Mouse (Mus musculus) frontal cortex, postnatal 10 days (tissue): ENCODE data around the gene Pim1.

Experiments used
- DNase-seq, 2 experiments: peaks; one replicate each; pipeline ENCODE4 v3.0.0; 2022; ENCODE audit warnings: low spot score in 2 of 2, mixed read lengths in 1 of 2

Pim1 gene

GRCm38 (mm10) chr17:29465405-29466010, 25.0 kb upstream of the Pim1 start:
- no peak for DNase-seq

GRCm38 (mm10) chr17:29467030-29467429, 23.5 kb upstream of the Pim1 start:
- no peak for DNase-seq

GRCm38 (mm10) chr17:29473466-29473865, 17.1 kb upstream of the Pim1 start:
- no peak for DNase-seq

- no peak for DNase-seq
Measured at GRCm38 (mm10) chr17:29474036-29474435, 16.5 kb upstream of the Pim1 start.

- no peak for DNase-seq
Measured at GRCm38 (mm10) chr17:29475142-29475541, 15.4 kb upstream of the Pim1 start.

GRCm38 (mm10) chr17:29476461-29476860, 14.1 kb upstream of the Pim1 start:
- no peak for DNase-seq

- DNase-seq = no peak
Measured at GRCm38 (mm10) chr17:29477357-29477756, 13.2 kb upstream of the Pim1 start.

GRCm38 (mm10) chr17:29478271-29478670, 12.3 kb upstream of the Pim1 start:
- no peak for DNase-seq

- no peak for DNase-seq
Measured at GRCm38 (mm10) chr17:29480256-29480655, 10.3 kb upstream of the Pim1 start.

GRCm38 (mm10) chr17:29482632-29483031, 7.9 kb upstream of the Pim1 start:
- DNase-seq = no peak

GRCm38 (mm10) chr17:29483282-29483681, 7.3 kb upstream of the Pim1 start:
- DNase-seq = no peak

GRCm38 (mm10) chr17:29484431-29484830, 6.1 kb upstream of the Pim1 start:
- no peak for DNase-seq

- DNase-seq = no peak
Measured at GRCm38 (mm10) chr17:29485336-29486233, 5.0 kb upstream of the Pim1 start.

- no peak for DNase-seq
Measured at GRCm38 (mm10) chr17:29488257-29488977, 2.1 kb upstream of the Pim1 start.

- DNase-seq = no peak
Measured at GRCm38 (mm10) chr17:29488978-29489970, 1.3 kb upstream of the Pim1 start.

GRCm38 (mm10) chr17:29489971-29490712, 411 bp upstream of the Pim1 start:
- peak; percentile 94 to 95 for DNase-seq

- DNase-seq = peak; percentile 23 to 28
Measured at GRCm38 (mm10) chr17:29491591-29492268, 1.2 kb downstream of the Pim1 start.

- peak in 1 of 2 experiments; percentile 33 for DNase-seq
Measured at GRCm38 (mm10) chr17:29492269-29493191, 2.0 kb downstream of the Pim1 start.

GRCm38 (mm10) chr17:29493461-29493980, 3.0 kb downstream of the Pim1 start:
- DNase-seq = no peak
